Mouse (Mus musculus) cortical plate, adult 2 months (tissue): ENCODE measurements at regions not wholly inside any gene's neighbourhood (a gene's known extent, or its start where the extent isn't known, plus 50 kb on each side); places are given as distances from the start of the nearest gene placed in this dataset.

Experiments used
- H3K27ac ChIP-seq: fragments of 200-500 bp; 2 replicates; pipeline ENCODE4 v1.5.1; 2012; ENCODE audit warnings: low read length, control low read depth, inconsistent platforms; ENCODE audit not compliant: insufficient read depth
- H3K4me1 ChIP-seq: fragments of 200-500 bp; 2 replicates; pipeline ENCODE4 v1.6.1; 2011; ENCODE audit warnings: low read length; ENCODE audit not compliant: control insufficient read depth, insufficient read depth
- H3K4me3 ChIP-seq: fragments of 200-500 bp; 2 replicates; pipeline ENCODE4 v1.5.1; 2011; ENCODE audit warnings: mild to moderate bottlenecking, low read length, control low read depth; ENCODE audit not compliant: insufficient read depth
- CTCF ChIP-seq: fragments of 200-500 bp; IDR thresholded peaks from 2 replicates; pipeline ENCODE4 v1.5.1; 2011; ENCODE audit warnings: mild to moderate bottlenecking, control low read depth, low read length; ENCODE audit not compliant: insufficient read depth; ENCODE audit errors: extremely low read depth
- POLR2A ChIP-seq: fragments of 200-500 bp; IDR thresholded peaks from 2 replicates; pipeline ENCODE4 v1.6.1; 2011; ENCODE audit warnings: mild to moderate bottlenecking, low read length, control low read depth; ENCODE audit not compliant: insufficient read depth; ENCODE audit errors: extremely low read depth

DNA sequence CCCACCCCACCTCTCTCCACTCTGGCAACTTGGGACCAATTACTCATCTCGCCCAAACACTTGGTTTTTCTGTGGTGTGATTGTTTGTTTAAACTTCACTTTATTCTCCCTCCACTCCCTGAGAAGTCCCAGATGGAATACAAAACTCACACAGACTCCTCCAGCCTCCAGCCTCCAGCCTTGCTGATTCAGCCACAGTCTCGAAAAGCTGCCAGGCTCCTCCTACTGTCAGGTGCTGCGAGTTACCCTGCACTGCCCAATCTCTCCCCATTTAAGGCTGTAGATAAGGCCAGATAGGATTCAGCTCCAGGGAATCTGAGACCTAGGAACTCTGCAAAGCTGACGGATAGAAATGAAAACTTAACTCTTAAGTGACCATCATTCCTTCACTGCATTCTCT lies 340.7 kb downstream of the Cmpk2 start:
- no peak overlapping the region for H3K4me3 ChIP-seq
- no peaks in the 10 kb centered on the region for H3K4me1 ChIP-seq
- TF ChIP-seq POLR2A (no peak), CTCF (no peak)
- no peak overlapping the region for H3K27ac ChIP-seq

GRCm38 (mm10) chr12:26802542-26802941 lies 333.5 kb downstream of the Cmpk2 start:
- TF ChIP-seq POLR2A (no peak), CTCF (no peak)
- Histone ChIP-seq H3K4me1 (no peaks in the 10 kb centered on the region), H3K4me3 (no peak overlapping the region), H3K27ac (no peak overlapping the region)

DNA sequence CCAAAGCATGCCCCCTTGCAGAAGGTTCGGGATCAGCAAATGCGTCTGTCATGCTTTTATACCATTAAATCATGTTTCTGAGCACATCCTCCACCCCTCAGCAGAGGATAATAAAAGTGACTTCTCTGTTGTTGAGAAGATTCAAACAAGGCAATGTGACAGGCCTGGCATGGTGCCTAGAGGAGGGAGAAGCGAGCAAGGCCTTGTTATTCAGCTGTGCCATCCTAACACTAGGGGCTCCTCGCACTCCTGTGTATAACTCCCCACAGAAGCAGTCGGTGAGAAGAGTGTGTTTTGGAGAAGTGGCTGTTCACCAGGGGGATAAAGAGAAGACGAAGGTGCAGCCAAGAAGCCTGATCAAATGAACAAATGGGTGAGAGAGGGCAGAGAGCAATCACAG lies 330.3 kb downstream of the Cmpk2 start:
- no peaks in the 10 kb centered on the region for H3K4me1 ChIP-seq
- no peak overlapping the region for H3K27ac ChIP-seq
- TF ChIP-seq CTCF (no peak), POLR2A (no peak)

GRCm38 (mm10) chr12:26796367-26796766 lies 327.4 kb downstream of the Cmpk2 start:
- no peak for TF ChIP-seq POLR2A
- no peak for TF ChIP-seq CTCF
- Histone ChIP-seq H3K27ac (no peak overlapping the region), H3K4me1 (no peaks in the 10 kb centered on the region), H3K4me3 (no peak overlapping the region)

More for the DNA sequence above, 330.3 kb downstream of the Cmpk2 start:
- no peak overlapping the region for H3K4me3 ChIP-seq

DNA sequence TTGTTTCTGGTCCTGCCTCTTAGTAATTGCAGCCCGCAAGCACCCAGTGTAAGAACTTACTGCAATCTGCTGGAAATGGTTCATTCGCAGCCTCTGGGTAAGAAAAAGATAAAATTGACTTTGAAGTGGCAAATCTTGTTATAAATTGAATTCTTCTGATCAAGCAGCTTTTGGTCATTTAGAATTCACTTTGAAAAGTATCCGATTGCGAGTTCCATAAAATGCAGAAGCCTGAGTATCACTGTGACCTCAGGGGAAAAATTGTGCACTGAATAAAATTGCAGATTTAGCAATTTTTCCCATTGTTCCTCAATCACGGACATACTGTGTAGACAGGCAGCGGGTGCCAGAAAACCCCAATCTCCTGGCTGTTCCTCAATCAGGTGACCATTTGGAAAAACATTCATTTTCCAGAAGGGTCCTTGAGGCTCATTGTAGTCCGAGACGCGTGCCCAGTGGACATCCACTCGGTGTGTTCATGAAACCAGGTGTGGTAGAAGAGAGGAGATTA lies 320.4 kb downstream of the Cmpk2 start:
- H3K27ac ChIP-seq: no peak overlapping the region
- H3K4me3 ChIP-seq: no peak overlapping the region
- TF ChIP-seq CTCF (no peak), POLR2A (no peak)
- H3K4me1 ChIP-seq: no peaks in the 10 kb centered on the region

- no peaks in the 10 kb centered on the region for H3K4me1 ChIP-seq
- H3K27ac ChIP-seq: no peak overlapping the region
- H3K4me3 ChIP-seq: no peak overlapping the region
- no peak for TF ChIP-seq POLR2A
- TF ChIP-seq CTCF: no peak
Observed at GRCm38 (mm10) chr12:26785550-26785949, 316.5 kb downstream of the Cmpk2 start.

DNA sequence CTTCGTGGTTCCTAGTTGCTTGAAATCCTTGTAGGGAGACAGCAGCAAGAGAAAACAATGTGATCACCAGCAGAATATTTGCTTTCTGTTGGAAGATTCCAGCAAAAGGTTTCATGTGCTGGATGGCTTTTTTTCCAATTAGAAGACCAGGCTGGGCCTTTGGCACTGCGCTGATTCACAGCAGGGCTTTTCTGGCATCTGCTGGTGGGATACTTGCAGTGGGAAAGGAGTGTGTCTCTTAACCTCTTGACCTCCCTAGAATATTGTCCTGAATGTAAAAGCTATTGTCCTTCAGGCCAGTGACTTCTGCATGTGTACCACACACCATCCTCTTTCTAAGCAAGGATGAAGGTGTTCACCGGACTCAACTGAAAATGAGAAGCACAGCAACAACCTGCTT lies 315.4 kb downstream of the Cmpk2 start:
- Histone ChIP-seq H3K27ac (no peak overlapping the region), H3K4me1 (no peaks in the 10 kb centered on the region)

DNA sequence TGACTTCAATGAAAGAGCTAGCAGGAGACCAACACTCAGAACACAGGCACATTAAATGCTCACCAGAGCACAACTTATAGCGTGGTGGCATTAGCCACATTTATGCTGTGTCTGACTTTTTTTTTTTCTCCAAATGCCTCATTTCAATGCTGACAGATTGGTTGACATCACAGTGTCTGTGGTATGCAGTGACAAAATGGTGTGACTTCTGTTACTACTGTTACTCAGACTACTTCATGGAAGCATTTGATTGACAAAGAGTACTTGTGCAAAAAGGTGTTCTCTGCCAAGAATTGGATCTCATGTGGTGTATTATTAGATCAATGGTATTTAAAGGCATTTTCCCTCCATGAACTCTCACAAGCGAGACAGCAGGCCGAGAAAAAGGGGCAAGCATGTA lies 314.8 kb downstream of the Cmpk2 start:
- Histone ChIP-seq H3K4me1 (no peaks in the 10 kb centered on the region), H3K4me3 (no peak overlapping the region), H3K27ac (no peak overlapping the region)
- TF ChIP-seq POLR2A: no peak
- TF ChIP-seq CTCF: no peak

More for the DNA sequence above, 315.4 kb downstream of the Cmpk2 start:
- TF ChIP-seq POLR2A (no peak), CTCF (no peak)
- no peak overlapping the region for H3K4me3 ChIP-seq

- no peaks in the 10 kb centered on the region for H3K4me1 ChIP-seq
- H3K27ac ChIP-seq: no peak overlapping the region
- TF ChIP-seq CTCF (no peak), POLR2A (no peak)
- no peak overlapping the region for H3K4me3 ChIP-seq
Observed at GRCm38 (mm10) chr12:26781537-26781936, 312.5 kb downstream of the Cmpk2 start.

DNA sequence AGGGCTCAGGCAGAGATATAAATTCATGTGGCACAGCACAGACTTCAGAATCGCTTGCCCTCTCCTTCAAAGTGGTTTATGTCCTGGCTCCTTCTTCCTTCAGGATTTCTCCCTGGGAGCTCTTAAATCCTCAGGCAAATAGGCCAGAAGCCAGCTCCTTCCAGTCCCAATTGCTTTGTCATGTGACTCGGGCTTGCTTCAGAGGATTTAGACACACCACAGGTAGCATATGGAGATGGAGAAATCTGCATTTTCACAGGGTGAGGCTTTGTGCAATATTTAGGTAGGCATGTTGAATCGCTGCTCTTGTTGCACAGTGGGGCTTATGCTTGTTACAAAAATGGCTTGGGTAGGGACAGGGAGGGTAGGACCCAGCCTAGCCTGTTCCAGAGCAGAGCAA lies 309.8 kb downstream of the Cmpk2 start:
- H3K4me3 ChIP-seq: no peak overlapping the region
- no peaks in the 10 kb centered on the region for H3K4me1 ChIP-seq
- TF ChIP-seq CTCF: no peak
- TF ChIP-seq POLR2A: no peak
- no peak overlapping the region for H3K27ac ChIP-seq

DNA sequence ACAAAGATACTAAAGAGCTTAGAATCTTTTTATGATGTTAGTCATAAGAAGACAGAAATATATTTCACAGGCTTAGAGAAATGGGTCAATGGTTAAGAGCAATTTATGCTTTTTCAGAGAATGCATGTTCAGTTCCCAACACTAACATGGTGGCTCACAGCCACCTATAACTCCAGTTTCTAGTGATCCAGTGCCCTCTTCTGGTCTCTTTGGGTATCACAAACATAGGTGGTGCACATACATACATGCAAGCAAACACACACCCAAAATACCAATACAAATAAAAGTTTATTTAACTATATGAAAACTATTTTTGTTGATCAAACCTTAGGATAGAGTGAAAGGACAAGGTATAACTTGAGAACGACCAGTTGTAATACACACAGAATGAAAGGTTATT lies 308.0 kb downstream of the Cmpk2 start:
- H3K4me1 ChIP-seq: no peaks in the 10 kb centered on the region

More for the DNA sequence above, 308.0 kb downstream of the Cmpk2 start:
- TF ChIP-seq CTCF (no peak), POLR2A (no peak)
- H3K4me3 ChIP-seq: no peak overlapping the region
- no peak overlapping the region for H3K27ac ChIP-seq
